Mouse (Mus musculus) gastrocnemius, postnatal 10 days (tissue): ENCODE data around the gene Slc12a7. TPM values are rescaled to one million over a fixed set of nuclear protein-coding genes. Genes with fewer than 3 reads are reported as not detected.

Experiments
- DNase-seq: peaks from one replicate; pipeline ENCODE4 v3.0.0; 2021; ENCODE audit warnings: mixed read lengths
- total RNA-seq, 2 experiments: library from RNA; stranded (reverse); gene quantifications; 2 replicates each; pipeline ENCODE4 v1.2.3; 2021

The Slc12a7 gene
- total RNA-seq, 2 experiments from 2014 or later = 5.5 to 7.7 TPM

GRCm38 (mm10) chr13:73818921-73819320 is 86.0 kb downstream of the Slc12a7 start:
- no peak for DNase-seq

- no peak for DNase-seq
These were observed 88.4 kb downstream of the Slc12a7 start for GRCm38 (mm10) chr13:73821251-73821650.

- DNase-seq = peak; percentile 71
These were observed 89.4 kb downstream of the Slc12a7 start for GRCm38 (mm10) chr13:73822187-73822800.

- no peak for DNase-seq
These were observed 90.8 kb downstream of the Slc12a7 start for GRCm38 (mm10) chr13:73823711-73824110.

- DNase-seq = no peak
These were observed 94.3 kb downstream of the Slc12a7 start for GRCm38 (mm10) chr13:73827243-73827642.

- peak; percentile 71 for DNase-seq
These were observed 98.6 kb downstream of the Slc12a7 start for GRCm38 (mm10) chr13:73831486-73831885.

- peak; percentile 19 for DNase-seq
These were observed 100.9 kb downstream of the Slc12a7 start for GRCm38 (mm10) chr13:73833809-73834208.

GRCm38 (mm10) chr13:73835791-73836190 is 102.9 kb downstream of the Slc12a7 start:
- no peak for DNase-seq

- no peak for DNase-seq
These were observed 103.6 kb downstream of the Slc12a7 start for GRCm38 (mm10) chr13:73836491-73836890.

GRCm38 (mm10) chr13:73837708-73838107 is 104.8 kb downstream of the Slc12a7 start:
- no peak for DNase-seq

- no peak for DNase-seq
These were observed 106.2 kb downstream of the Slc12a7 start for GRCm38 (mm10) chr13:73839137-73839548.

GRCm38 (mm10) chr13:73839740-73840139 is 106.8 kb downstream of the Slc12a7 start:
- no peak for DNase-seq

- no peak for DNase-seq
These were observed 109.8 kb downstream of the Slc12a7 start for GRCm38 (mm10) chr13:73842696-73843095.

- DNase-seq = peak; percentile 37
These were observed 113.9 kb downstream of the Slc12a7 start for GRCm38 (mm10) chr13:73846589-73847464.

GRCm38 (mm10) chr13:73847465-73847836 is 114.6 kb downstream of the Slc12a7 start, which contains the start of gene Nkd2:
Gene Nkd2 (minus strand): TSS chr13:73847631.
- peak; percentile 90 for DNase-seq

Other genes starting within 250 kb of the Slc12a7 start
- gene Slc6a3, start 196.3 kb upstream of the Slc12a7 start, total RNA-seq = not detected
- gene Clptm1l, start 129.1 kb upstream of the Slc12a7 start, total RNA-seq = 10 to 100 TPM; 56.7 to 58.7 TPM
- gene Tert, start 106.2 kb upstream of the Slc12a7 start, total RNA-seq = under 1 TPM; 0.70 to 0.79 TPM
- under 1 TPM; 0.28 to 0.86 TPM for gene Slc6a18, start 55.1 kb upstream of the Slc12a7 start, total RNA-seq
- gene Slc6a19, start 28.2 kb upstream of the Slc12a7 start, total RNA-seq = not detected
- 1 to 10 TPM; 3.5 to 3.9 TPM for gene Nkd2, start 114.5 kb downstream of the Slc12a7 start, total RNA-seq
- gene Trip13, start 204.7 kb downstream of the Slc12a7 start, total RNA-seq = 1 to 10 TPM; 2.2 to 2.9 TPM
- gene Brd9, start 204.7 kb downstream of the Slc12a7 start, total RNA-seq = 10 to 100 TPM; 15.4 to 19.0 TPM
- not detected for gene Zdhhc11, start 230.8 kb downstream of the Slc12a7 start, total RNA-seq